Mouse (Mus musculus) ZHBTc4 (cell line): ENCODE data around the gene Ralgps1.

Source experiments
- DNase-seq: peaks from one replicate; pipeline ENCODE4 v3.0.0-alpha.2; 2011; ENCODE audit warnings: low read depth, low spot score

Gene Ralgps1

DNA sequence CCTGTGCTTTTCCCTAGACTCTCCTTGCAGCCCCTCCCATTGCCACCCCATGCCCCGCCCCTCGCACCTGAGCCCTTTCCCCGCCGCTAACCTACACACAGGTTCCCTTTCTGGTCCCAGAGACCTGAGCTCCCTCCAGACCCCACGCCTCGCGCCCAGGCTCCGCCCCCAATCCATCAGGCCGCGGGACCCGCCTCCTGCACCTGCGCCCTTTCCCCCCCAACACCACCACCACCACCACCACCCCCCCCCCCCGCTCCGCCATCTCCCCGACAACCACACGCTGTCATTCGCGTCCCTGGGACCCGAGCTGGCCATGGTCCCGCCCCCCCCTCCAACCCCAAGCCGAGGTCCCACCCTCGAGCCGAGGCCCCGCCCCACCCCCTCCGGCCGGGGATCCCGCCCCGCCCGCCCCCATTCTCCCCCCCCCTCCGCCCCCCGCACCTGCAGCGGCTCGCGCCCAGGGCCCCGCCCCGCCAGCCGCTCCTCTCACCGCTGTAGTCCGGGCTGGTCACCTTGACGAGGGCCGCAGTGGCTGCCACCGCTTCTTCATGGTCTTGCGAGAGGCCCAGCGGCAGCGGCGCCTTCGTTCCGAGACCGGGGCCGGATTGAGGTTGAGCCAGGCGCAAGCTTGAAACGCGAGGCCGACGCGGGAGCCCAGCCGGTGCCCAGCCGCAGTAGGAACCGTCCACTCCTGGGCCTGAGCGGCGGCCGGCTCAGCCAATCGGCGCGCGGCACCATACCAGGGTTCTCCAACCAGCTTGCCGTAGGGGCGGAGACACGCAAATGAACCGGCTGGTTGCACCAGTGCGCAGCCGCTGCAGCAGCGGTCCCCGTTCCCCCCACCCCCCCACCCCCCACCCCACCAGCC is at the start of gene Ralgps1:
TSS of gene Ralgps1 (minus strand) at position 710 of the 871 bp plus-strand sequence.
- DNase-seq, result peak; percentile 96

DNA sequence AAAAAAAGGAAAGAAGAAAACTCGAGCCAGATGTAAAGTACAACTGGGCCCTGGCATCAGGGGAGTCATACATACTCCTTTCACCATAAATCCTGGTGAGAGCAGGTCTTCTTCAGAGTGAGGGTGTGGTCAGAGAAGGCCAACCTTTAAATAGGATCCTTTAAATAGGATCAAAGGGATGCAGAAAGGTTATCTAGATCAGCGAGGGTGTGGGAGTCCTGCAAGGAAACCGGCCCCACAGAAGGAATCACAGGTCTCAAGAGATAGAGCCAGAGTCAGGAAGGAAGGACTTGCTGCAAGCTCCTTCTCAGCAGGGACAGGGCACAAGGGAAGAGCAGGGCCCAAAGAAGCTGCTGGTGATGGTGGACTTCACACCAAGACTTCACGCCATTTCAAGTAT is 46.2 kb upstream of the Ralgps1 start:
- DNase-seq, result peak; percentile 68

DNA sequence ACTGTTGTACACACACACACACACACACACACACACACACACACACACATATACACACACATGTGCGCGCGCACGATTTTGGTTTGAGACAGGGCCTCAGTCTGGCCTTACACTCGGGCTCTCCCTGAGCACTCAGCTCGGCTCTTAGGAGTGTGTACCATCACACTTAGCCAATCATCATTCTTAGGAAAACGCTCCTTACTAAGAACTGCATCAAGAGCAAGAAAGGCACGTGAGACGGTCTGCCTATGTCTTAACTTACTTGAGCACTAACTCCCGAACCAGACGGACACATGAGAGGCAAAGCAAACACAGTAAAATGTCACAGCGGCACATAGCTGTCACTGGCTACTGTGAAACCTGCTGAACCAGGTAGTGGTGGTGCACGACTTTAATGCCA is 42.7 kb upstream of the Ralgps1 start:
- DNase-seq, result no peak

DNA sequence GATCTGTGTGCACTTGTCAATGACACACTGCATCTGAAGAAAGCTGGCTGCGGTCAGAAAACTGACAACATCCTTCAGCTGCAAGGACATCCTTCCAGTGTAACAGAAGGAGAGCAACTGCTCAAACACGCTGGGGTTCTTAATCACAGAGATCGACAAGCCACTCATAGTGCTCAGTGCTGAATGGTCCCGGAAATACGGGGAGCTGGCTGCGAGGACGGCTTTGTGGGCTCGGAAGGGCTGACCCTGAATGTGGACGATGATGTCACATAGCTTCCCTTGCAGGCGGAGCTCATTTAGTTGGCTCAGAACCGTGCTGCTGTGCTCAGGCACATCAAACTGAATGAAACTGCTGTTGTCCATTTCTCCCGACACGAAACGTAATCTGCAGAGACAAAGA is 40.8 kb upstream of the Ralgps1 start:
- DNase-seq, result no peak

DNA sequence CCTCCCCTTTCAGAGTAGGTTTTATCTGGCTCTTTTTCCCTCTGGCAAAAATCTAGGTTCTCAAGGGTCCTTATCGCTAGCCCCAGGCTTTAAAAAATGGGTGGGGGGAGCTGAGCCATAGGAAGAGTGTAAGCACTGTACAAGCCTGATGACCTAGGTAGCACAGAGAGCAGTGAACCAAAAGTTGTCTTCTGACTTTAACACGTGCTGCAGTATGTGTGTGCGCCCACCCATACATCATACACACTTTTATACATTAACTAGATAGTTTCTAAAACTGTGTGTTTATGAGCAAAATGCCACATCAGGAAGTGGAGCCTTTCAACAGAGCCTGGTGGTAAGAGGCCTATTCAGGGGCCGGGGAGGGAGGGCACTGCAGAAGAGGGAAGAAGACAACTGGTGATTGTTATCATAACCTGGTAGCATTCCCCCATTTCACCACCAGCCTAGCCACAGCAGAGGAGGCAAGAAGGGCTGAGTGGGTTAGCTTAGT is 32.3 kb upstream of the Ralgps1 start:
- DNase-seq, result no peak

DNA sequence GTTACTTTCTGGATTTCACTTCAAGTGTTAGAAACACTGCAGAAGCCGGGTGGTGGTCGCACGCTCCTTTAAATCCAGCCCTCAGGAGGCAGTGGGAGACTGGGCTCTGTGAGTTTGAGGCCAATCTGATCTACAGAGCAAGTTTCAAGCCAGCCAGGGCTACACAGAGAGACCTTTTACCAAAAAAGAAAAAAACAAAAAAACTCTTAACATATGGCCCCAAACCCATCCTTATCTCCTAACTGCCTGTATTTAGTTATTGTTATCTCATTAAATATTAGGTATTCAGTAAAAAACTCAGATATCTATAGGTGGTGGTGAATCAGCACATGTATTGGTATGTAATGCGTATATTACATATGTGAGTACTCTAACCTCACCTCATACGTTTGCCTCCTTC is 31.4 kb upstream of the Ralgps1 start:
- no peak for DNase-seq

DNA sequence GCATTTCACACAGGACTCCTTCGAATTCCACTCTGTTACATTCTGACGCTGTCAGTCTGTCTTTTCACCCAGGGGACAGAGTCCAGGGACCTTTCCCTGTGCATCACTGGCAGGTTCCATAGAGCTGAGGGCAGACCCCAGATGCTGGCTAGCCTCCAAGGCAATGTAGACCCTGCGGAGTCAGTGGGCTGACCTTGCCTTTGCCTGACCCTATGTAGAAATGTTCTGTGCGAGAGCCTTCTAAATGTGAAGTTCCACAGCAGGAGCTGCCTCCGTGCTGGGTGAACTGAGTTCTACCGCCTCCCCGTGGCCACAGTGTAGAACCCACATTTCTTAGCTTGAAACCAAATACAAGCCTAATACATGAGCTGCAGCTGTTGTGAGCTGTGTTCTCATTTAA is 30.9 kb upstream of the Ralgps1 start:
- peak; percentile 82 for DNase-seq

DNA sequence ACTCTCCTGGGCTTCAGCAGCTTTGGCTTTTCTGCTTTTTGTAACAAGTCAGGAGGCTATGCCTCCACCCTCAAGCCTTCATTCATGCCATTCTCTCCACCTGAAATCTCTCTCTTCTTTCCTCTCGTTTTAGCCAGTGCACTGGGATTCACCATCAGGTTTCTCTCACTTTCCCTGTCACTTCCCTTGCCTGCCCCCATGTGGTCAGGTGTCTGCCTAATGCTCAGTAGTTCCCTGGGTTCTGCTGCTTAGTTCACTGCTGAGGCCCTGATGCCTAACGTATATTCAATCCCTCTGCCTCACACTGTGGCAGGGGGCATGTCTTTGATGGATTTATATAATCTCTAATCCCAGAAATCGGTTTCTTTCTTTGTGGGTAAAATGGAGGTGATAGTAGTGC is 29.9 kb upstream of the Ralgps1 start:
- DNase-seq, result peak; percentile 39

DNA sequence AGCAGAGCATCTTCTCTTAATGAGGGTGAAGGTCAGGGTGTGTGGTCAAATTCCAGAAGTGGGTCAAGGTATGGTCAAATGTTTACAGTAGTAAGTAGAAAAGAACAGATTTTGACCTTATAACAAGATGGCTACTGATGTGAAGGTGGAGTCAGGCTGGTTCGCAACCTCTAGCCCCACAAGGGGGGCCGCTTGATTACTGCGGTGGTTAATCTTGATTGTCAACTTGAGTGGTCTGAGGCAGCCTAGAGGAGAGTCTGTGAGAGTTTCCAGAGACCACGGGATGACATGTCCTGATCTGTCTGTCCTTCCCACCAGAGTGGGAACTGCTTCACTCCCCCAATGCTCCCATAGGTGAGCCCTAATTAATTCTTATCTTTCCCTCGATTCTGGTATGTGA is 29.3 kb upstream of the Ralgps1 start:
- no peak for DNase-seq

DNA sequence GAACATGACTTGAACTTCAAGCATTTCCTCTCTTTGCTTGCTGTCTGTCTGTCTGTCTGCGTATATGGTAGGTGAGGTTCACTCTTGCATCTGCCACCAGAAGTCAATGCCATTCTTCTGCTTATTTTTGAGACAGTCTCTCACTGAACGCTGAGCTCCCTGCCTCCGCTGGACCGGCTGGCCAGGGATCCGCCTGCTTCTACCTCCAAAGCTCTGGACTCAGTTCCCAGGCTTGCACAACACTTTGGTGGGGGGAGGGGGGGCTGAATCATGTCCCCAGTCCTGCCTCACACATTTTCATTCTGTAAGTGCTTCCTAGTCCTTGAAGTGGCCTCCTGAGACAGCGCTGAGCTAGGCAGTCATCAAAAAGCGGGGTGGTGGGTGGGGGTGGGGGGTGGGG is 27.8 kb upstream of the Ralgps1 start:
- DNase-seq, result no peak

DNA sequence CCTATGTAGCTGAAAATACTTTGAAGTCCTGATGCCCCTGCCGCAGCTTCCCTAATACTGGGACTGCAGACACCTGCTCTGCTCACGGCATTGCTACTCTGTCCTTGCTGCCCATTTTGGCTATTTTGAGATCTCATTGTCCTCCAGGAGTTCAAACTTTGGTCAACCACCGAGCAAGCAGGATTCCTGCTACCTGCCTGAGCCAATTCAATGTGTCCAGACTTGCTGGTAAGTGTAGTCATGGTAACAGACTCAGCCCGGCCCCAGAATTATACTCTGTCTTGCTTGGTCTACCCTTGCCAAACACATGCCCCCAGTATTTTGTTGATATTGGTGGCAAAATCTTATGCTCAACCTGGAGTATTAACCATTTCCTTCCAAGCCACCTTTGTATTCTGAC is 25.8 kb upstream of the Ralgps1 start:
- DNase-seq, result no peak

DNA sequence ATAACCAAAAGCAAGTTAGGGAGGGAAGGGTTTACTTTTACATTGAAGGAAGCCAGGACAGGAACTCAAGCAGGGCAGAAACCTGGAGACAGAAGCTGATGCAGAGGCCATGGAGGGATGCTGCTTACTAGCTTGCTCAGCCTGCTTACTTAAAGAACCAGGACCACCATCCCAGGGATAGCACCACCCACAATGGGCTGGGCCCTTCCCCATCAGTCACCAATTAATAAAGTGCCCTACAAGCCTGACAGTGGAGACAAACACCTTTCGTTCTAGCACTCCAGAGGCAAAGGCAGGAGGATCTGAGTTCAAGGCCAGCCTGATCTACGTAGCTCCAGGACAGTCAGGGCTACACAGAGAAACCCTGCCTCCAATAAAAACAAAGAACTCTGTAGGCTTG is 23.8 kb upstream of the Ralgps1 start:
- DNase-seq, result no peak

DNA sequence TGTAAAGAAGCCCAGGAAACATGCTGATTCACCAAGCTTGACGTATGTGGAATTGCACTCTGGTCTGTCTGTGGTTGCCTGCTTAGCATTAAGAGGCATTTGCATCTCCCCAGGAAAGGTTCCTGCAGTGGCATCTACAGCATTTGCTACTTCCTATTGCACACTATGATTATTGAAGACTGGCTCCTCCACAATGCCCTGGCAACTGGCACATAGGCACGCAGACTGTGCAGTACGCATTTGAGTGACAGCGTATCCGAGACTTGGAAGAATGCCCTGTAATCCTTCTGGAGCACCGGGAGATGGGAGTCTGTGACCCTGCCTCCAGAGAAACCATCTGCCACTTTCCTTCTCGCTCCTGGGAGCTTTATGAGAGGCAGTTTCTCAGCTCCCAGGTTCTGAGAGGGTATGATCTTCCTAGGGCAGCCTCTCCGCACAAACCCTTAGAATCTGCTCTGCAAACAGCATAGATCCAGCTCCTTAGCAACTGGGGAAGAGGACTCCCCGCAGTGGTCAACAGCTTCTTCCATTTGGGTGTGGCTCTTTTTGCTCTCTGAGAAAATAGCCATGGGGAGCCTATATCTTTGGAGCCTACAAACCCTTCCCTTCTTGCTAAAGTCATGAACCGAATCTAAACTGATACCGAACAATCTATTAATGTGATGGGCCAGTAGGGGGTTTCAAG is 22.8 kb upstream of the Ralgps1 start:
- DNase-seq, result no peak

DNA sequence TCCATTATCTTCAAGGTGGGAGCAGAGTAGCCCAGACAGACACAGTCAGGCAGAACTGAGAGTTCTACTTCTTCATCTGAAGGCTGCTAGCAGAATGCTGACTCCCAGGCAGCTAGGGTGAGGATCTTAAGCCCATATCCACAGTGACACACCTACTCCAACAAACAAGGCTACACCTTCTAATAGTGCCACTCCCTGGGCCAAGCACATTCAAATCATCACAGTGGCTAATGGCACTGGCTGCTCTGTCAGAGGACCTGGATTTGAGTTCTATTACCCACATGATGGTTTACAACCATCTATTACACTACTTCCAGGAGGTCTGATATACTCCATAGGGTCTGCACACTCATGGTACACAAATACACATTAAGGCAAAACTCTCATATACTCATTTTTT is 21.7 kb upstream of the Ralgps1 start:
- no peak for DNase-seq

DNA sequence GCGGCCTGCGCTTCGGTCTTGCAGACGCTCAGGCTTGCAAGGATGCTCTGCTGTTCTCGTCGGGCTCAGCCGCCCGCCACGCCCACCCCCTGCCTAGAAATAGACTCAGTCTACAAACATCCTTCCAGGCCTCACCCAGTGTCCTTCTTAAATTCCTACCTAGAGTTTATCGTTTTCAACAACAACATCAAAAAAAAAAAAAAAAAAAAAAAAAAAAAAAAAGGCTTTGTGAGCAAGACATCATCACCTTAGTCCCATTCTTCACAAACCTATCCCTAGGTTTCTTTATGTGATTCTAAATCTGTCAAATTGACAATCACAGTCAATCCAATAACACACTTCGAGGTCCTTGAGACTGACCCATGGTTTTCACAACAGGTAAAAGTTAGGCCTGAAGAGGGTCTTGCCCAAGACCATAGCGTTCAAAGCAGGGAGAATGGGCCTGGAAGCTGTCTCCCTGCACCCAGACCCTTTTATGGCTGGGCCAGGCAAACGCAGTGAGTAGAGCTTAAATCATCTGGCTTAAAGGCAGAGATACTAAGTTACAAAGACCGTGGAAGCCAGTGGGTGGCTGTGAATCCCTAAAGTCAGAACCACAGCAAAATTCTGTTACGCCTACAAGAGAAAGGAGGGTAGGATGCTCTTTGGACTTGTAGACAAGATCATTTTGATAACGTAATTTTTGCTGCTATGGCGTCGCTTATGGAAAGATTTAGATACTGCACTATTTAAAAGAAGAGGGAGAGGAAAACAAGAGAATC is 542 bp upstream of the Ralgps1 start:
- peak; percentile 10 for DNase-seq

DNA sequence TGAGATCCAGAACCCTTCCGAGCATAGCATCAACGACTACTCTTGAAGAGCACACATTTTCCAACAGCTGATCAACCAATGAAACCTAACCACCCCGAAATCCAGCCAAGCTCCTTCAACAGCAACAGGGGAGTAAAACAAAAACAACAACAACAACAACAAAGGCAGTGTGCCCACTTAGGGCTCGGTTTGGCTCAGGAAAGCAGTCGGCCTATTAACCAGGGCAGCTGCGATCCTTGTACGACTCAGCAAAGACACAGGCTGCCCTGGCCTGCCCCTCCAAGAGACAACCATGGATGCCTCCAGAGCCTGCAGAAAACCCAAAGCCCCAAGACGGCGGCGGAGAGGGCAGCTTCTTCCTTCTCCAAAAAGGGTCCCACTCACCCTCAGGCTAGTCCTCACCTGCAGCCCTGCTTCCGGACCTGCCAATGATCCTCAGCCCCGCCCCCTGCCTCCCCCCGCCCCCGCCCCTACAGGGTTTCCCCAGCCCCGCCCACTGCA is 960 bp downstream of the Ralgps1 start:
- no peak for DNase-seq

DNA sequence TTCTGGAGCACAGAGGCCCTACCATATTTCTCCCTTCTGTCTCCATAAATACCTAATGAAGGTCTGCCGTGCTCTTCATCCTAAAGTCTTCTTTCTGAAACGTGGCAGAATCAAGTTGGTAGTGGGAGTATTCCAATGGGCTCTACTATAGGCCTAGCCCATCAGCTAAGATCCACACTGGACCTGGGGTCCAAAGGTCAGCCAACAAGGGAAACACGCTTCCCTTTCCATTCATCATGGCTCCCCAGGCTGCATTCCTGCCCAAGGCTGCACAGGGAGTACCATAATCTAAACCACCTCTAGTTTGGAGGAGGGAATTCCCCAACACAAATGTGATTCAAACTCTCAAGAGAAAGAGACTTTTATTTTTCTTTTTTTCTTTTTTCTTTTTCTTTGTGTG is 1.8 kb downstream of the Ralgps1 start:
- no peak for DNase-seq

DNA sequence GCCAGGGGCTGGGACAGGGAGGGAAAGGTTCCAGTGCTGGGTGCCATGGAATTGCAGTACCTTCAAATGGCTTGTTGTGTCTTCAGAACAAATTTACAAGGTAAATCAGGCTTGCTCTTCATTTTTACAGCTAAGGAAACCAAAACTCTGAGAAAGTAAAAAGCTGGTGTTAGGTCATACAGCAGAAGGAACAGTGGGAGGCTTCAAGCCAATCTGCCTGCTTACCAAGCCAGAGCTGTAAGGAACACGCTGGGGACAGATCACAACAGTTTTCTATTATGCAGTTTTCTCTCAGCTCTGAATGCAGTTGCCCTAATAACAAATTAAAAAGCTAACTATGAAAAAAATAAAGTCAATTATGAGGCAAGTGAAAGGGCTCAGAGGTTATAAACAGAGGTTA is 2.8 kb downstream of the Ralgps1 start:
- no peak for DNase-seq

DNA sequence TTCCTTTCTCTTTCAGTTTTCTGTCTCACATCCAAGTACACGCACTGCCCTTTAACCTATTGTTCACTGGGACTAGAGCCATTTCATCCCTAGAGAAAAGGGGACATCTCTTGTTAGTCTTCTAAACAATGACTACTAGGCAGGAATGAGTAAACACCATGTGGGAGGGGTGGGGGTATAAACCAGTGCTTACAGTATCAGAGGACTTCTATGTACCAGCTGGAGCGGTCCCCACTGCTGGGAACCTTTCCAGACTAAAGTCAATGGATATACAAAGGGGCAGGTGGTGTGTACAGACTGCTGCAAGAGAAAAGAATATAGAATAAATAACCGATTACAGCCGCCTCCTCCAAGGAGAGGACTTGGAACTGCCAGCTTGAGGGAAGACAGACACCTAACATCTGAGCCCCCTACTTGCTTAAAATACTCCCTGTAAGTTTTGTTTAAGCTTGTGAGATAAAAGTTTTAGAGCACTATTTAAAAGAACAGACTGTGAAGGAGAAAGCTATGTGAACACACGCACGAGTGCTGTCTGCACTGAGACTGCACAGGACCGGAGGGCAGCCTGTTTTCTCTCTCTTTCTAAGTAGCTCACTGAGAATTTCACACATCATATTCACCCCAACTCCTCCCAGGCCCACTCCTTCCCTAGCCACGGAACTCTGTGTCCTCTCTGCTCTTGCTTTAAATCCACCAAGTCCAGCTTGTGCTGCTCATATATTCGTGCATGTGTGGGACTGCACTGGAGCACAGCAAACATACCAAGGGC is 5.4 kb downstream of the Ralgps1 start:
- DNase-seq, result no peak

DNA sequence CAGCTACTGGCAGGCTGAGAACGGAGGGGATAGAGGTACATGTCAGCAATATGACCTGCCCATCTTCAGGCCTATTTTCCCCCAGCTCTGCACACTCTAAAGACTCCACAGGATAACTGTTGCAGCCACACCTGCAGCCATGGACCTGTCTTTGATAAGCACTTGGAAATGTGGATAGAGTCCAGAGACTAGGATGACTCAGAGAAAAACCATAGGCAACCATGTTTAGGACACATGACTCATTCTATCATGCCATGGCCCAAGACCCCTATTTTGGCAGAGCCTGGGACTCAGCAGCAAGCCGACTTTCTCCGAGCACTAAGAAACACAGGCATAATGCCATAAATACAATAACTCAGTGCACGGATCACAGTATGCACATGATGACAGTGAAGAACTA is 6.6 kb downstream of the Ralgps1 start:
- DNase-seq, result no peak

DNA sequence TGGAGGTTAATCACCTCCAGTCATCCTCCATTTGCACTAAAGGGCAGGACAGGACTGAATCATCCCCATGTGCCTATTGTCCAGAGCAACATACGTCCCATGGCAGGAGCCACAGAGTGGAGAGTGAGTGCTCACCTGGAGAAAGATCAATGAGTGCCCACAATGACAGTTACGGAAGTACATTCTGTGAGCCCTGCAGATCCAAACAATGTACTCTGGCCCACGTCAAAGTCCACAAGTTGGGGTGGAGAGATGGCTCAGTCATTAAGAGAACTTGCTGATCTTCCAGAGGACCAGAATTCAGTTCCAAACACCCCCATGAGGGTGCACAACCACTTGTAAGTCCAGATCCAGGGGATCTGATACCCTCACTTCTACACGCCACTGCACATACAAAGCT is 7.4 kb downstream of the Ralgps1 start:
- DNase-seq, result no peak
